Comparison of ENCODE assay signal across 29 mouse cellular contexts in the genomic region with DNA sequence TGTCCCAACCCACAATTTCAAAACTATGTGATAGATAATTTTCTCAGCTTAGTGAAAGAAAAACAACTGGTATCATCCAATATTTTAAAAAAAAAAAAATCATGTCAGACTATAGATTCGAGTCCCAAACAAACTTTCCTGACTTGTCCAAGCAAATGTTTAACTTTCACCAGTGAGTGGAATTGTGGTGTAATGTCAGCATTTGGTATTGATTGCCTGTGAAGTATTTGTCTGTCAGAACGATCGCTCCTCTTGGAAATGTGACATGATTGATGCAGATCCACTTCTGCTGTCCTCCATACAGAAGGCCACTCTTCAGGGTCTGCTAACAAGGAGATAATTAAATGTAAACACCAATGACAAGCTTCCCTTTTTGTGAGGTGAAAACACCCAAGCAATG.
"Had no signal": no experiment of that assay in that cellular context is flagged by ENCODE, and none has a peak within 500 bp of the region (broad histone marks: within the 10 kb centered on the region; RNA-seq: fewer than 3 reads in every experiment).

No protein-coding gene starts in this region.

- H3K9ac ChIP-seq: limb, embryonic 12.5 days; limb, embryonic 13.5 days; limb, embryonic 15.5 days; liver, embryonic 12.5 days; liver, embryonic 13.5 days; liver, embryonic 14.5 days; liver, embryonic 15.5 days; lung, embryonic 14.5 days; lung, embryonic 15.5 days; midbrain, embryonic 12.5 days; midbrain, embryonic 13.5 days; midbrain, embryonic 15.5 days; neural tube, embryonic 12.5 days had no signal

- H3K9me3 ChIP-seq: limb, embryonic 10.5 days; limb, embryonic 12.5 days; limb, embryonic 13.5 days; limb, embryonic 15.5 days; liver, embryonic 12.5 days; liver, embryonic 13.5 days; liver, embryonic 15.5 days; lung, embryonic 15.5 days; midbrain, embryonic 12.5 days; midbrain, embryonic 13.5 days; midbrain, embryonic 15.5 days; neural tube, embryonic 12.5 days had no signal

- H3K4me2 ChIP-seq: limb, embryonic 12.5 days; limb, embryonic 13.5 days; limb, embryonic 15.5 days; liver, embryonic 12.5 days; liver, embryonic 13.5 days; liver, embryonic 15.5 days; lung, embryonic 14.5 days; lung, embryonic 15.5 days; midbrain, embryonic 12.5 days; midbrain, embryonic 13.5 days; midbrain, embryonic 15.5 days; neural tube, embryonic 12.5 days had no signal

- H3K27me3 ChIP-seq: limb, embryonic 12.5 days; limb, embryonic 13.5 days; limb, embryonic 15.5 days; liver, embryonic 12.5 days; liver, embryonic 13.5 days; lung, embryonic 15.5 days; megakaryocyte, embryonic 14.5 days; midbrain, embryonic 12.5 days; midbrain, embryonic 13.5 days; midbrain, embryonic 15.5 days; neural tube, embryonic 12.5 days had no signal

- ATAC-seq: liver, embryonic 12.5 days; lung, postnatal 0 days; midbrain, embryonic 13.5 days; midbrain, embryonic 15.5 days; midbrain, embryonic 16.5 days had no signal

- H3K27ac ChIP-seq: limb, embryonic 10.5 days; limb, embryonic 12.5 days; limb, embryonic 13.5 days; limb, embryonic 15.5 days; liver, embryonic 12.5 days; liver, embryonic 13.5 days; liver, embryonic 14.5 days; liver, embryonic 15.5 days; lung, embryonic 15.5 days; macrophage; midbrain, embryonic 12.5 days; midbrain, embryonic 13.5 days; midbrain, embryonic 15.5 days; neural tube, embryonic 12.5 days had no signal

- H3K4me3 ChIP-seq: left cerebral cortex, adult 2 months; limb, embryonic 10.5 days; limb, embryonic 12.5 days; limb, embryonic 13.5 days; limb, embryonic 15.5 days; liver, embryonic 12.5 days; liver, embryonic 13.5 days; liver, embryonic 15.5 days; lung, embryonic 15.5 days; megakaryocyte, embryonic 14.5 days; midbrain, embryonic 12.5 days; midbrain, embryonic 13.5 days; midbrain, embryonic 15.5 days; myocyte; neural tube, embryonic 12.5 days had no signal

- H3K4me1 ChIP-seq: limb, embryonic 10.5 days; limb, embryonic 12.5 days; limb, embryonic 13.5 days; limb, embryonic 15.5 days; liver, embryonic 12.5 days; liver, embryonic 13.5 days; liver, embryonic 15.5 days; lung, embryonic 15.5 days; megakaryocyte, embryonic 14.5 days; midbrain, embryonic 12.5 days; midbrain, embryonic 13.5 days; neural tube, embryonic 12.5 days had no signal

- DNase-seq: layer of hippocampus, postnatal 36 days; left cerebral cortex, postnatal 4 days; liver, embryonic 13.5 days; lung, adult 18-20 months; lung, adult 2 months; lung, embryonic 14.5 days; lung, postnatal 10 days; lung, postnatal 14 days; lung, postnatal 36 days; lung, postnatal 4 days; midbrain, embryonic 14.5 days had no signal

- H3K36me3 ChIP-seq: limb, embryonic 10.5 days; limb, embryonic 12.5 days; limb, embryonic 13.5 days; limb, embryonic 15.5 days; liver, embryonic 12.5 days; liver, embryonic 13.5 days; liver, embryonic 15.5 days; lung, embryonic 15.5 days; midbrain, embryonic 12.5 days; midbrain, embryonic 13.5 days; midbrain, embryonic 15.5 days; neural tube, embryonic 12.5 days had no signal
